Mouse (Mus musculus) ZHBTc4 (cell line): ENCODE measurements around the gene Ttc34.

Source experiments
- DNase-seq: peaks from one replicate; pipeline ENCODE4 v3.0.0-alpha.2; 2011; ENCODE audit warnings: low read depth, low spot score

Gene Ttc34

DNA sequence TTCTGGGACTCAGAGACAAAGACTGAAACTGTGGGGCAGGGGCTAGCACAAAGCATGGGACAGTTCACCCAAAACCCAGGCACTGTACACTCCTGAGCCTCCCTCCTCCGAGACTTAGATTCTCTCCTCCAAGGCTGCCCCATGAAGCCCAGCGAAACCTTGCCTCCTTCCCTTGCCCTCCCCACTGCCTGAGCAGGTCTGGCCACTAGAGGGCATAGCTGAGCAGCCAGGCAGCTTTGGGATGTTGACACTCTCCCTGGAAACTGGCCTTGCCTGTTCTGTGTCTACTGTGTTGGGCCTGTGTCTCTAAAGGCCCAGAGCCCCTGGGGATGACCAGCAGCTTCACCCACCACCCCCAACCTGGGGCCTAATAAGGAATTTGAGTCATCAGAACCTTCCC is at the start of gene Ttc34:
Gene Ttc34 (plus strand): TSS at position 290 of the 400 bp plus-strand sequence.
- peak; percentile 86 for DNase-seq

DNA sequence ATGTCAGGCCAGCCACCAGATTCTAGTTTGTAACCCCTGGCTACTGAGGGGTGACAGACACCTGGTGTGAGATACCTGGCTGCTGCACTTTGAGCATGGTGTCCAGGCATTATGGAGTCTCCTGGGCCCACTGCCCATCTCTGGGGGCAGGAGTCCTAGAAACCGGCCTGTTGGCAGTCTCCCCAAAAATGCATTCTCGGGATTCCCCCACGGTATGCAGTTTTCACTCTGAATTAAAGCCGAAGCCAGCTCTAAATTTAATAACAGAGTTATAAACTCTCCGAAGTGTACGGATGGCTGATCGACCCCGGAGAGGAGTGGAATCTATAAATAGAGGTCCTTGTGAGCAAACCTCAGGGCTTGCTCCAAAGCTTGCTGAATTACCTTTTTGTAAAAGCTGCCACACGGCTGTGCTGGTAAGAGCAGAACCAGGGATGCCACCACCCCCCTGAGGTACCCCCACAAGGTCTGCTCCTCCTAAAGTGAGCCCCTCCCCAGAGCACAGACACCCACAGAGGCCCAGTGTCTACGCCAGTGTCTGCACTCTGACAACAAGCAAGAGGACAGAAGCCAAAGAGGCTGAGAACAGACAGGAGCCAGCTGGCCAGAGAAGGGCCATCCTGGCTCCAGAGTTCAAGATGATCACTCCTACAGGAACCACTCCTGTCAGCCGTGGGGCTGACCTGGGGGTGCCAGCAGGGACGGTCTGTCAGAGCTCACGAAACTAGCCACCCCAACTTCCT is 49.1 kb upstream of the Ttc34 start:
- no peak for DNase-seq

DNA sequence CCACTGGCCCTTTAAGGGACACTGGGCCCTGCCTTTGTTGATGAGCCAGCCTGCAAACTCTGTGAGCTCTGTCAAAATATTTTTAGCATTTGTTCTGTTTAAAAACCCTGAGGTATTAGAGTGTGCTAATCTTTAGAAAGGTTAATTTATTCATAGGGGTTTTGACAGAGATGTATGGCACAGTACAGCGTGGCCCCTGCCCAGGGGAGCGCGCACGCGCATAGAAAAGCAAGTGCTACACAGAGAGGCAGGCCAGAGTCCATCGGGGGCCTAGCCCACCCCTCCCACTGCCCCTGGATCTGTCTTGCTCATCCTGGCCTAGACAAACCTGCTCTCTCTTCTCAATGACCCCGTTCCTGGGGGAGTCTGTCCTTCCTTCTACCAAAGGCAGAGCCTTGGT is 45.4 kb upstream of the Ttc34 start:
- no peak for DNase-seq

DNA sequence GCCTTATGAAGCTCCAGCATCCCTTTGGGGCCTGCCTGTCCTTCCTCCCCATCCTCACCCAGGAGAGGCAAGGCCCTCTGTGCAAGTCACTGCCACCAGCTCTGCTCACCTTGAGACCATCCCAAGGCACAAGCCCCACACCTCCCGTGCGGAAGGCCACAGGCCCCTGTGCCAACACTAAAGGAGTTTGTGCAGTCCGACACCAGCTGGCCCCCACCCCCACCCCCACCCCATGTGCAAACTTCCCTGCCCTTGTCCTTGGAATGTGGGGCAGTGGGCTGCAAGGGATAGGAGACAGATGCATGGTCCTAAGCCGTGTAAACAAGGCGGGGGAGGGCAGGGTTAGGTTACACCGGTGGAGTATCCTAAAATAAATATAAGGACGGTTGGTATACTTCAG is 43.8 kb upstream of the Ttc34 start:
- no peak for DNase-seq

DNA sequence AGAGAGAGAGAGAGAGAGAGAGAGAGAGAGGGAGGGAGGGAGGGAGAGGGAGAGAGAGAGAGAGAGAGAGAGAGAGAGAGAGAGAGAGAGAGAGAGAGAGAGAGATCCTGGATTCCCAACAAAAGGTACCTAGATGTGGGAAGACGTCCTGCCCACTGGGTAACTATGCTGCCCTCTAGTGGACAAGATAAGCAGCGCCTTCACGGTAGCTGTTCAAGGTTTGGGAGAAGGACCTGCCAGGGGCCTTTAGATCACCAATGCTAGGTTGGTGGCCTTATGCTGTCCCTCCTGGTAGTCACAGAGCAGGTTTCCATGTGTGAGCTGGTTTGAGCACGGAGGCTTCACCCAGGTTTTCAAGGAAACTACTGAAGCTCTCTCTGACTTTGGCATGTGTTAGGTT is 39.4 kb upstream of the Ttc34 start:
- DNase-seq: peak; percentile 75

DNA sequence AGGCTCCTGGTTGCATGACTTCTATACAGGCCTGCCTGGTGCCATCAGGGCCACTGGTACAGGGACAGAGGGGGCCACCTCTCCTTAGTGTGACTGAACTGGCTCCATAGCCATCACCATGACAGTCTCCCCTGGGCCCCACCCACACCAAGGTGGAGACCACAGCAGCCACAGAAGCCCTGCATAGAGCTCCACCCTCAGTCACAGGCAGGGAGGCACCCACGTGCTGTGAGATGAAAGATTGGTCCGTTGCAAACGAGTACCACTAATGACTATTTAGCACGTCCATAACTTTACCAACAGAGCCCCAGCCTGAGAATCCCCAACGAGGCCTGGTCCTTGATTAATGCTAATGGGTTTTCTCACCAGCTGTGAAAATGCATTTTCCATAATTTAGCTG is 36.7 kb upstream of the Ttc34 start:
- DNase-seq: no peak

DNA sequence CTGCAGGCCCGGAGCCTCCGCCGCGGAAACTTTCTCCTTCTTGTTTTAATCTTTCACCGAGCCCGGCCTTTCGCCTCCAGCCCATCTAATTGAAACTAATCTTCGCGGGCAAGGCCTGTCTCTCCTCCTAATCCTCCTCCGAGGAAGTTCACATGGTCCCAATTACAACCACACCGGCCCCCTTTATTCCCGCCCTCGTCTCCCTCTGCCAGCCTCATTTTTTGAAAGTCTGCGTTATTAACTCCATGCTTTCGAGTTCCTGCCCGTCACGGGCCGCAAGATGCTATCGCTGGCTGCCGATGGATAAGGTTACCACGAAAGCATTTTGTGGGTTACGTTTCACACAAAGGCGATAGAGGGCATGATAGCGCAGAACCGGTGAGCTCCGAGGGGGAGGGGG is 35.0 kb upstream of the Ttc34 start:
- no peak for DNase-seq

DNA sequence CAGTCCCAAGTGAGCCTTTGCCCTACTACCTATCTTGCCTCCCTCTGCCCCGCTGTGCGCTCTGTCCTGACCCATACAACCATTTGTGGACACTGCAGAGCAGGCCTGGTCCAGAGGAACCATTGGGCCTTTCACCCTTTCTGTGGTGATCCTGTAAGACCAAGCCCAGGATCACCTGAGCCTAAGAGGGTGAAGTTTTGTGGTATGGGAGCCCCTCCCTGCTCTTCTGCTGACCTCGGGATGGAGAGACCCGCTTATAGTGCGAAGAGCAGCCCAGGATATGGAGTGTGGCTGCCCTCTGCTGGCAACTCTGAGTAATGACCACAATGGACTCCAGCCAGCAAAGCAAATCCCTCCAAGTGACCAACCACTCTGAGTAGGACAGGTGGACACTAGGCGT is 11.6 kb upstream of the Ttc34 start:
- DNase-seq: peak; percentile 70

DNA sequence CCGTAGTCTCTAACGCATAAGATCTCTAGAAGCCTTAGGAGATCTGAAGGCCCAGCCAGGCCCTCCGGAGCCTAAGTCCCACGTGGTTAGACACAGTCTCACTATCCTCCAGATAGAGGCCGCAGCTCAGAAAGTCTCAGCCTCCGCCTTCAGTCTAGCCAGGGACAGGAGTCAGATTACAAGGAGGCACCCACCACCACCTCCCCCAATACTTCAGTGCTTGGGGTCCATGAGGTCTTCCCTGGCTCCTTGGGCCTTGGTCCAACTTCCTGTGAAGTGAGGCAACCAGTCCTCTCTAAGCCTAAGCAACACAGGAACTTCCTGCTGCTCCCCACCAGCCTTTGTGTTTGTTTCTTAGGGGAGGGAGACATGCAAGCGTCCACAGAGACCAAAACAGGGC is 11.0 kb upstream of the Ttc34 start:
- DNase-seq: no peak

DNA sequence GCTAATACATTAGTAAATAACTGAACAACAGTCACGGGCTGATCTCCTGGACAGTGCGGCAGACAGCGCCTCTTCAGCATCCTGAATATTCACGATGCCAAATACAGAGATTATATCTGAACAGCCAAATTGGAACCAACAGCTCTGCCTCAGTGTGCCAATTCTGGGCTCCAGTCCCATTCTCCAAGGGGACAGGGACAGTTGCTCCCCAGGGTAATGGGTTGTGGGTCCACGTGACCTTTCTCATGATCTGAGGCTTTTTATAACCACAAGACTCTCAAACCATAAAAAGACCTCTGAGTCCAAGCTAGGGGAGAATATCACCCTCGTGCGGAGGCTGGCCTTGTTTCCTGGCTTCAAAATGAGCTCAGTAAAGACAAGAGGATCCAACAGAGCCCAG is 10.1 kb upstream of the Ttc34 start:
- no peak for DNase-seq

DNA sequence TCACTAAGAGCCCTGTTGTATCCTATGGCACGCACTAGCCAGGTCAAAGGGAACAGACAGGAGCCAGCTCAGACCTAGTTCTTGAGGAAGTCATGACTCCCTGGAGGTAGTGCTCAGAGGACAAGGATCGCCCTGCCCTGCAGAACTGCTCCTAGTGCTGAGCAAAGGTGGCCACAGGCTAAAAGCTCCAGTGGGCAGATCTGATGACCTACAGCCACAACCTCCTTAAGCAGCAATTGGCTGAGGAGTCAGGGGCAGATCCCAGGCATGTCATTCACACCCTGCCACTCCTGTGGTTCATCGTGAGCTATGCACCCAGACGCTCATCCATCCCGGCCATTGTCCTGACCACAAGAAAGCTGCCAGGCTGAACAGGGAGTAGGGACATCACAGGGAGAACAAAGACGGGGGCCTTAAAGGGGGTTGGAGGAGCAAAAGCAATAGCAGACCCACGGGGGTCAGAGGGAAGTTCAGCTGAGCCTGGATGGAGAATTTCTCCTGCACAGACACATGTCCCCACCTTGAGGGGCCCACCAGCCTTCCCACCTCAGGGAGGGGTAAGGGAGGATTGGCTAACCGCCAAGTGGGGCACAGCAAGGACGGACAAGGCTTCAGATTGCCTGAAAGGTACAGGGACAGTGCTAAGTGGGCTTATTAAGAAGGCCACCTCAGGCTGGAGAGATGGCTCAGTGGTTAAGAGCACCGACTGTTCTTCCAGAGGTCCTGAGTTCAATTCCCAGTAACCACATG is 9.2 kb upstream of the Ttc34 start:
- DNase-seq: peak; percentile 29

DNA sequence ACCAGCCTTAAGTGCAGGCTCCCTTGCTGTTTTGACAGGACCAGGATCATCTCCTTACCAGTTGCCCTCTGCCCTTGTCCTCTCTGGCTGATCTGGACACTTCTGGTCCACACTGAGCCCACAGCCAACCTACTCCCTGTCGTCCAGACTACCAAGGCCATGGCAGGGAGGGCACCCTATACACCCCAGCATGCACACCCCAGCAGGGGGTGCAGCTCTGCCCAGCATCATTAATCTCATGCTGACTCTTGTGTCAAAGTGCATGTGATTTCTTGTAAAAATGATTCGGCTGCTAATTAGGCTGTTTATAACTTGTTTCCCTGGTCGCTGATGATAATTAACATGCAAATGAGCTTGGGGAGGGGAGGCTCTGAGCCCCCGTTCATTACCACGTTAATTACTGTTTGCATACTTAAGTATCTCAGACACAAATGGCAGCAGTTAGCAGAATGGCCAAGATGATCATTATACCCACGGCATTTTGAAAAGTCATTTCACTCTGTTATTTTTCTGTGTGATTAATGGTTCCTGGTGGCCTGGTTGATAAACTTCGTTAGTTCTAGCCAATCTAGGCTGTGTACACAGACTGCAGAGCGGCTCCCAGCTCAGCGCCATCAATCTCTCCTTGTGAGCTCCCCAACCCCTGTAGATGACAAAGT is 5.2 kb upstream of the Ttc34 start:
- no peak for DNase-seq

DNA sequence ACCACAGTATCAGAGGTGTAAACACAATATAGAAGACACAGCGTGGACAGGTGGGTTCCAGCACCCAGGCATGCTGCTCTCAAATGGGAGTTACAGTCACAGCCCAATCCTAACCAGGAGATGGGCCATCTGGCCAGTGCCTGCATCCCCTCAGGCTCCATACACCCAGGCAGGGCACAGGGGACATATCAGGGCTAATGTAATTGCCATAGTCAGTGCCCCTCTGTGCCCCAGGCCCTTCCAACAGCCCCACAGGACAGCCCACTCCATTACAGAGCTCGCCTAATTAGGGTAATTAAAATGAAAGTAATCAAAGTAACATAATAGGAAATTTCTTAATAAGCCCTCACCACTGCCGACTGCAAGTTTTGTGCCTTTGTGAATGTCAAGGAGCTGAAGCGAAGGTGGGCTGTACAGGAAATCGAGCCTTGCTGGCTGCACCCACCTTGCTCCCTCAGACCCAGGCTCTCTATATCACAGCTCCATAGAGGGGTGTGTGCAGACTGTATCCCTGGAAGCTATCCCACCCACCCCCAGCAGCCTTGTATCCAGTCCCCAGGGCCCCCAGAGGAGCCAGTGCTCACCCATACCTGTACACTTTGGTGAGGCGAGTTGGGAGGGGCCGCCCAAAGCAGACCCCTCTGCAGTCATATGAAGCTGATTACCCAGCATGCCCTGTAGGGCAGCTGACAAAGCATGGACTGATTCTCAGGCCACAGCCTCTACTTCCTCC is 910 bp upstream of the Ttc34 start:
- no peak for DNase-seq

DNA sequence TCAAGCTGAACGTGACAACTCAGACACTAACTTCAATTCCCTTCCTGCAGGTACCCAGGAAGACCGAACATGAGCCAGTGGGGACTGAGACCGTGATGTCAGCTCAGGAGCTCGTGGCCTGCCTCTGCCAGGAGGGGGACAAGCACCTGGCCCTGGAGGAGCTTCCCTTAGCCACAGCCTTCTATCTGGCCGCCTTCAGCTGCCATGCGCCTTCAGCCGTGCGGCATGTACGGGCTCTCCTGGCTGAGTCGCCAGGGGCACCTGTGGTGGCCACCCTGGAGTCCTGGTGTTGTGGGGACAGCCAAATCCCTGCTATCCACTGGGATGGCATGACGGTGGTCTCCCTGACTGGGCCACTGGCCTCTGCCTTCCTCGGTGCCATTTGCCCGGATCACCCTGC is 1.5 kb downstream of the Ttc34 start:
- DNase-seq: peak; percentile 29

DNA sequence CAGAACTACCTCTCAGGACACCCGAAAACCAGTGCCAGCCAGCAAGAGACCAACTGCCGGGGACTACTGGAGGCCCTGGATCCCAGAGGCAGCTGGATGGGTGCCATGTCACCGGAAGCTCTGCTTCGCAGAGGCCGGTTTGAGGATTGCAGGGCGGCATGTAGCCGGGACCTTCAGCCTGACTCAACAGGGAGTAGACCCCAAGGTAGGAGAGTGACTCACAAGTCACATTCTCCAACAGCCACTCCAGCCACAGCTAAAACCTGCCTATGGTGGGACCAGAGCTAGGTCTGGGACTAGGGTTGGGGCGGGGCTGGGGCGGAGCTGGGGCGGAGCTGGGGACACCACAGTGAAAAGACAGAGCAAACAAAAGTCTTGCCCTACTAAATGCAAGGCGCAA is 2.1 kb downstream of the Ttc34 start:
- peak; percentile 89 for DNase-seq

DNA sequence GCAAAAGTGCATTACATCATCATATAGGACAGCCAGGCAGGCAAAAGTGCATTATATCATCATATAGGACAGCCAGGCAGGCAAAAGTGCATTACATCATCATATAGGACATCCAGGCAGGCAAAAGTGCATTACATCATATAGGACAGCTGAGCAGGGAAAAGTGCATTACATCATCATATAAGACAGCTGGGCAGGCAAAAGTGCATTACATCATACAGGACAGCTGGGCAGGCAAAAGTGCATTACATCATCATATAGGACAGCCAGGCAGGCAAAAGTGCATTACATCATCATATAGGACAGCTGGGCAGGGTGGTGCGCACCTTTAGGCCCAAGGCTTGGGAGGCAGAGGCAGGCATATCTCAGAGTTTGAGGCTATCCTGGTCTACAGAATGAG is 15.4 kb downstream of the Ttc34 start:
- no peak for DNase-seq

DNA sequence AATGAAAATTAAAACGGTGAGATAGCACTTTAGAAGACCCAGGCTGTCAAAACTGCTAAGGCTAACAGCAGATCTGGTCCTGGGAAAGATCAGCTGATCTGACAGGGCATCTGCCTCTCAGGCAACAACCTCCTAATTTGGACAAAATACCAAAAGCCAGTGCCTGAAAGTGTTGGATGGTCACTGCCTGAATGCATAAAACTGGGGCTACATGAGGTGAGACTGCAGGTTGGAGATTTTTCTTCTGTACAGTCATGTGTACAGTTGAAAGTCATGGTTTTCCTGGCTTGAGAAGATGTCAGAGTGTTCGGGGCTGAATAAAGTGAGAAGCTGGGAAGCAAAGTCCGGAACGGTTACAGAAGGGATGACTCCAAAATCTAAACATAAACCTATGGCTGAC is 16.6 kb downstream of the Ttc34 start:
- DNase-seq: no peak

DNA sequence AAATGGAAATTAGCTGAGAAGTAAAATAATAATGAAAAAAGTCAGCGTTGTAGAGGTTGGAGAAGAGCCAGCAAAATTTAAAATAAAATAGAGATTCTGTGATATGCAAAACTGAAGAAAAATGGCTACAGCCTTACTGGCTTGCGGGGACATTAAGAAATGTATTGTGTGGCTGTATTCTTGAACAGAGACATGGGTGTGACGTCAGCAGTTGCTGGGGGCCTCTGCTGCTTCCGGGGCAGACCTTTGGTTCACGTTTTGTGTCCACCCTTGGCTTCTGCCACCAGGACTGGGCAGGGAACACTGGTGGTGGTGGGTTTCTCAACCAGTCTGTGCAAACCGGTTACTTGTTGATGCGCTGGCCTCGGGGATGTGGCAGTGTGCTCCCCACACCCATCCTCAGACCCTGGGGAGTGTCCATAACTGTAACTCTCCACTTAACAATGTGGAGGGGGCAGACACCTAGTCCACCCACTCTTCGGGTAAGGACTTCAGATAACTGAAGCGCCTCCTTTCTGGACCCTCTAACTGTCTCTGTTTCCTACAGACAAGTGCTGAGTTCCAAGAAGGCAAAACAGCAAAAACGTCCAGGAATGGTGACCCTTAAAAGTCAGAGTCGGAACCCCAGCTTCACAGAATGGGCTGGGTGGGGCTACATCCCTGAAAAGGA is 17.6 kb downstream of the Ttc34 start:
- DNase-seq: peak; percentile 40

DNA sequence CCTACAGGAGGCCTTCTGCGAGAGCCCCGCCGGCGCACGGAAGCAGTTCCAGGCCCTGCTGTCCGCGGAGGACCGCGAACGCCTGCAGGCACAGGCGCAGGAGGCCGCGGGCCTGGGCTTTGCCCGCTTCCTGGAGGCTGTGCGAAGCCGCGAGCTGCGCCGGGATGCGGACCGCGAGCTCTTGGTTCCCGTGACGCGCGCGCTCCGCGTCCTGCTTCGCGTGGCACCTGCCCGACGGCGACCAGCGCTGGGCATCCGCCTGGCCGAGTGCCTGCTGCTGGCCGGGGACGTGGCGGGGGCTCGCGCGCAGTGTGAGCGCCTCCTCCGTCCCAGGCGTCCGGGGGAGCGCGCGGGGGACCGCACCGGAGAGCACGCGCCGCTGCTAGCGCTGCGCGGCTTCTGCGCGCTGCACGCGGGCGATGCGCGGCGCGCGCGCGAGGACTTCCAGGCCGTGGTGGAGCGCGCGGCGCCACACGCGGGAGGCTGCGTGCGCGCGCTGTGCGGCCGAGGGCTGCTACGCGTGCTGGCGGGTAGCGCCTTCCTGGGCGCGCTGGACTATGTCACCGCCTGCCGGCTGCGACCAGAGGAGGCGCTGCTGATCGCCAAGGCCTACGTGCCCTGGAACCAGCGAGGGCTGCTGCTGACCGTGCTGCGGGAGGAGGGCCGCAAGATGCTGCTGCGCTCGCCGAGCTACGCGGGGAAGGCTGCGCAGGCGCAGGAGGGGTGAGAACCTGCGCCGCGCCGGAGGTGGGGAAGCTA is 18.6 kb downstream of the Ttc34 start:
- peak; percentile 95 for DNase-seq

DNA sequence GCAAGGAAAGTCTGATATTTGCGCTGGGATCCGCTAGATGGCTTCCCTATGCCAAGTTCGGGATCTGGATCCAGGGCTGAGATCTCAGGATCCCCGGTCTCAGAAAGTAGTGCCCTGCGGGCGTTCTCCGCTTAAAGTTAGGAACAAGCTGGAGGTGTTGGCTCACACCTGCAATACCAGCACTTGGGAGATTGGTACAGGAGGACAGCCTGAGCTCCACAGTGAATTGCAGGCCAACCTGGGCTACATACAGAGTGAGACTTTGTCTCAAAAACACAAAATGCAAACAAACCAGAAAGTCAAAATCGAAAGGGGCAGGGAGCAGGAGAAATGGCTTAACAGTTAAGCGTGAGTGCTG is 19.2 kb downstream of the Ttc34 start:
- DNase-seq: no peak

DNA sequence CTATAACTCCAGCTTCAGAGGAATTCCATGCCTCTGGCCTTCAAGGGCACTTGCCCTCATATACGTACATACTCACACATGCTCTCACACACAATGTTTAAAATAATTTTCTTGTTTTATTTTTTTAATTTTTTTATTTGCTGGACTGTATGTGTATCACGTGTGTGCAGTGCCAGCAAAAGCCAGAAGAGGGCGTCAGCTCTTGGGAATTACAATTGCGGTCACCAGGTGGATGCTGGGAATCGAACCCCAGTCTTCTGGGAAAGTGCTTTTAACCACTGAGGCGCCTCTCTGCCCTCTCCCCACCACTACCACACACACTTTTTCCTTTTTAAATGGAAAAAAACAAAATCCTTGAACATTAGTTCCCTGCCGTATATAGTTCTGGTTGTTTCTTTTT is 19.6 kb downstream of the Ttc34 start:
- DNase-seq: peak; percentile 59
